Mouse (Mus musculus) intestine, postnatal 0 days (tissue): ENCODE results near the gene Mmrn1. TPM values are rescaled to one million over a fixed set of nuclear protein-coding genes. Genes with fewer than 3 reads are reported as not detected.

ENCODE experiments used
- ATAC-seq: fragments of 200-750 bp; cut with Nextera tagmentation; 2 replicates; pipeline ENCODE4 v1.8.0; 2017; ENCODE audit warnings: mild to moderate bottlenecking, moderate TSS enrichment, moderate library complexity
- H3K27ac ChIP-seq: fragments of 300-500 bp; sonication (generic); 2 replicates; pipeline ENCODE4 v1.5.1; 2014; ENCODE audit warnings: mild to moderate bottlenecking, low read depth, low read length, moderate library complexity
- H3K27me3 ChIP-seq: fragments of 300-500 bp; sonication (generic); replicated peaks from 2 replicates; pipeline ENCODE4 v1.6.1; 2014; ENCODE audit warnings: low read length, mixed read lengths; ENCODE audit not compliant: control insufficient read depth, insufficient read depth
- H3K36me3 ChIP-seq: fragments of 300-500 bp; sonication (generic); 2 replicates; pipeline ENCODE4 v1.6.1; 2014; ENCODE audit warnings: mild to moderate bottlenecking, moderate library complexity; ENCODE audit not compliant: control insufficient read depth, insufficient read depth
- H3K4me1 ChIP-seq: fragments of 300-500 bp; sonication (generic); replicated peaks from 2 replicates; pipeline ENCODE4 v1.6.1; 2014; ENCODE audit warnings: antibody characterized with exemption, low read length, mixed read lengths; ENCODE audit not compliant: control insufficient read depth, insufficient read depth
- H3K4me2 ChIP-seq: fragments of 300-500 bp; sonication (generic); replicated peaks from 2 replicates; pipeline ENCODE4 v1.6.1; 2014; ENCODE audit warnings: low read depth, mild to moderate bottlenecking, moderate library complexity
- H3K4me3 ChIP-seq: fragments of 300-500 bp; sonication (generic); 2 replicates; pipeline ENCODE4 v1.5.1; 2014; ENCODE audit warnings: low read depth, low read length
- H3K9ac ChIP-seq: fragments of 300-500 bp; sonication (generic); 2 replicates; pipeline ENCODE4 v1.6.1; 2014; ENCODE audit warnings: mild to moderate bottlenecking, low read depth, low read length
- H3K9me3 ChIP-seq: fragments of 300-500 bp; sonication (generic); 2 replicates; pipeline ENCODE4 v1.6.1; 2016; ENCODE audit warnings: mixed run types; ENCODE audit not compliant: control insufficient read depth
- CTCF ChIP-seq: sonication (generic); IDR thresholded peaks from 2 replicates; pipeline ENCODE4 v1.5.1; 2016; ENCODE audit warnings: low read depth, mild to moderate bottlenecking, control low read depth, antibody characterized with exemption, moderate library complexity
- WGBS: fragments of 180-500 bp; shearing (Covaris S2); extraction: QIAGEN DNeasy Blood & Tissue Kit; methylation state at CpG from one replicate; pipeline ENCODE4 v1.1.7; 2014; 5-methylcytosine and 5-hydroxymethylcytosine counted together
- polyA plus RNA-seq: library from polyadenylated mRNA; unstranded; fragments of >200 nt; fragmentation: Nextera tagmentation; extraction: Ambion mirVana; gene quantifications from 2 replicates; pipeline ENCODE4 v1.2.1, GENCODE M21; 2015

Mmrn1 gene
- polyA plus RNA-seq, 1 experiment from 2014 or later, result 7.2 TPM

DNA sequence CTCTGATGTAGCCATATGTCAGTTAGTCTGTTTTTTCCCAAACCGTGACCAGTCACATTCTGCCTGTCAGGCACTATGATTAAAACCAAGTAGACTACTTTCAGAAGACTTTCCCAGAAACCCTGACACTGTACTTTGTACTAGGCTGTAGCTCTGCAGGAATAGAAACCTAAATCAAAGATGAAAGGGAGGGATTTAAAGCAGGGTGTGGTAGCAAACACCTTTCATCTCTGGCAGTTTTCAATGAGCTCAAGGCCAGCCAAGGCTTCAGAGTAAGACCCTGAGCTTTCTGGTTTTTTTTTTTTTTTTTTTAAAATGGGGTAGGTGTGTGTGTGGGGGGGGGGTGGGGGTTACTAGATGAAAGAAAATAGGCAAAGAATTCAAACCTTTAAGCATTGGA lies 96.2 kb downstream of the Mmrn1 start:
- Histone ChIP-seq H3K27me3 (no peaks in the 10 kb centered on the region), H3K4me3 (no peak overlapping the region), H3K36me3 (no peaks in the 10 kb centered on the region), H3K4me1 (no peaks in the 10 kb centered on the region), H3K27ac (no peak overlapping the region), H3K9me3 (no peaks in the 10 kb centered on the region), H3K9ac (no peak overlapping the region), H3K4me2 (no peak overlapping the region)
- no peak for TF ChIP-seq CTCF
- ATAC-seq, result peak; percentile 56
- 18% methylated on average over 1 of the region's 1 CpGs for WGBS

DNA sequence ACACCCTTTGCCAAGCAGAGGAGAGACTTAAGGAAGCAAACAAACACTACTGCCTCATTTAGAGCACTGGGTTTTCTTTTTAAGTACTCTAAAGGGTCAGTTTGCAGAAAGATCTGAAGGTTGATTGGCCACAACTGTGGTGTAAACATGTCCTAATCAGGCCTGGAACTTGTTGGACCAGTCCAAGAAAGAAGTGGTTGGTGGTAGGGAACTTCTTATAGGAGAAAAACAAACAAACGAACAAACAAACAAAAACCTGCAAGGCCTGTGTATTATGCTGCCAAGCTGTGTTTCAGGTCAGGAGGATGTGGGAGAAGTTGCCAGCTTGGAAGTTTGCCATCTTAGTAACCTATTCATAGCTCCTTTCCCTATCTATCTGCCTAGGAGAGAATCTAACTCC lies 108.5 kb downstream of the Mmrn1 start:
- no peaks in the 10 kb centered on the region for H3K36me3 ChIP-seq
- no peaks in the 10 kb centered on the region for H3K4me1 ChIP-seq
- no peak overlapping the region for H3K27ac ChIP-seq
- ATAC-seq, result no peak
- TF ChIP-seq CTCF, result no peak
- no peaks in the 10 kb centered on the region for H3K9me3 ChIP-seq
- H3K27me3 ChIP-seq, result no peaks in the 10 kb centered on the region
- H3K4me3 ChIP-seq, result no peak overlapping the region
- no peak overlapping the region for H3K9ac ChIP-seq
- 74% methylated on average over 1 of the region's 1 CpGs for WGBS
- H3K4me2 ChIP-seq, result no peak overlapping the region

Other genes with a start within 250 kb of the Mmrn1 start
- 5.8 and 7.6 TPM in 2 replicates for gene Snca, start 95.1 kb upstream of the Mmrn1 start, polyA plus RNA-seq